ENCODE assay signal across 17 mouse cellular contexts in genomic region chr4:106745862-106746261, GRCm38 (mm10). TPM values are rescaled to one million over a fixed set of nuclear protein-coding genes. Genes with fewer than 3 reads are reported as not detected.
"Had no signal": no experiment of that assay in that cellular context is flagged by ENCODE, and none has a peak within 500 bp of the region (broad histone marks: within the 10 kb centered on the region; RNA-seq: fewer than 3 reads in every experiment).

No protein-coding gene starts in this region.

- H3K4me3 ChIP-seq: left cerebral cortex, adult 2 months; limb, embryonic 15.5 days; liver, embryonic 12.5 days; stomach, embryonic 15.5 days had no signal

- H3K36me3 ChIP-seq: stomach, embryonic 15.5 days had no signal

- DNase-seq: kidney, adult 8-10 months; kidney, postnatal 25 days; right cerebral cortex, postnatal 14 days; thymus, adult 2 months; thymus, postnatal 25 days had no signal

- H3K9me3 ChIP-seq: limb, embryonic 15.5 days; liver, embryonic 12.5 days; stomach, embryonic 15.5 days had no signal

- H3K27me3 ChIP-seq: limb, embryonic 15.5 days; liver, embryonic 12.5 days; stomach, embryonic 15.5 days had no signal

- H3K27ac ChIP-seq: left cerebral cortex, adult 2 months; limb, embryonic 15.5 days; liver, embryonic 12.5 days; stomach, embryonic 15.5 days had no signal

RNA-seq across cellular contexts. Expression of gene Fam151a, which starts 12.2 kb away (rescaled TPM):
- total RNA-seq: layer of hippocampus, adult 8-10 months; layer of hippocampus, postnatal 25 days; left cerebral cortex, adult 2 months; left cerebral cortex, postnatal 25 days; megakaryocyte, adult 5-6 weeks had no signal
- polyA plus RNA-seq: liver, embryonic 12.5 days; midbrain, embryonic 11.5 days; midbrain, embryonic 16.5 days; neural tube, embryonic 14.5 days had no signal

RNA-seq across cellular contexts. Expression of gene Mroh7, which starts 15.1 kb away (rescaled TPM):
- polyA plus RNA-seq: limb, embryonic 11.5 days had no signal
